Mouse (Mus musculus): Measurements from ENCODE around the gene Cdk5.
A peak's percentile ranks its signal among the peaks of the same experiment; 100 is the strongest.

- TF ChIP-seq CTCF (IDR thresholded peaks at IDR 0.05; ENCODE audit: low read depth, low read length) (peak; percentile 61), POLR2A (IDR thresholded peaks at IDR 0.05; ENCODE audit: extremely low read depth, insufficient read depth, low read length) (no peak)
Observed at GRCm38 (mm10) chr5:24383026-24383859, 40.1 kb downstream of the Cdk5 start.

Data from liver, adult 2 months (tissue).